Mouse (Mus musculus) left cerebral cortex, adult 2 months (tissue): ENCODE data around the gene Ppfia3. TPM values are rescaled to one million over a fixed set of nuclear protein-coding genes. Genes with fewer than 3 reads are reported as not detected.
A peak's percentile ranks its signal among the peaks of the same experiment; 100 is the strongest.

ENCODE experiments used
- DNase-seq, 2 experiments: peaks; one replicate each; pipeline ENCODE4 v3.0.0; 2021 to 2022; ENCODE audit warnings: low spot score in 2 of 2, mixed read lengths in 1 of 2; ENCODE audit errors: extremely low spot score in 1 of 2
- H3K27ac ChIP-seq: fragments of 200-600 bp; 2 replicates; pipeline ENCODE4 v1.8.1; 2022
- H3K4me3 ChIP-seq: fragments of 200-600 bp; 2 replicates; pipeline ENCODE4 v1.8.1; 2022
- CTCF ChIP-seq: fragments of 200-600 bp; IDR thresholded peaks from 2 replicates; pipeline ENCODE4 v1.8.1; 2022; ENCODE audit warnings: antibody characterized with exemption, mild to moderate bottlenecking, moderate library complexity
- intact Hi-C: fragments of 180-260 bp; cut with DNase I; formaldehyde crosslinking; loops from one replicate; pipeline ENCODE4 v1.15.1; 2025
- total RNA-seq, 2 experiments: library from RNA; stranded (reverse); gene quantifications; 2 replicates each; pipeline ENCODE4 v1.2.3; 2021

Ppfia3 gene
- total RNA-seq, 2 experiments from 2014 or later, result 156 to 159 TPM

DNA sequence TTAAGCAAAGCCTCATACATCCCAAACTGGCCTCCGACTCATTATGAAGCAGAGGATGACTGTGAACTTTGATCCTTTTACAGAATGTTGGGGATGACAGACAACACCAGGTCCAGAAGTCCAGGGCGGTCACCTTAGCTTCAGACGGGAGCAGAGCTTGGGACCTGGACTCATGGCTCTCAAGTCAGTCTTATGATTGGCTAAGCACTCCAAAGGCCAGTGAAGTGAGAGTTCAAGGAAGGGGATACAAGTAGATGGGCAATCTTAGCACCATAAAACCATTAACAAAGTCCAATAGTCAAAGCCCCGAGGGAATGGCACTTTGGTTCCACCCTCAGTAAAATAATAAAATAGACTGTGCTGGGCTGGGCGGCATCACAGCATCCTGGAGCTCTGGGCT, 43.8 kb downstream of the Ppfia3 start:
- Histone ChIP-seq H3K4me3 (no peak overlapping the region), H3K27ac (no peak overlapping the region)
- intact Hi-C loops, result no loop called here
- DNase-seq, result no peak
- TF ChIP-seq CTCF, result no peak

DNA sequence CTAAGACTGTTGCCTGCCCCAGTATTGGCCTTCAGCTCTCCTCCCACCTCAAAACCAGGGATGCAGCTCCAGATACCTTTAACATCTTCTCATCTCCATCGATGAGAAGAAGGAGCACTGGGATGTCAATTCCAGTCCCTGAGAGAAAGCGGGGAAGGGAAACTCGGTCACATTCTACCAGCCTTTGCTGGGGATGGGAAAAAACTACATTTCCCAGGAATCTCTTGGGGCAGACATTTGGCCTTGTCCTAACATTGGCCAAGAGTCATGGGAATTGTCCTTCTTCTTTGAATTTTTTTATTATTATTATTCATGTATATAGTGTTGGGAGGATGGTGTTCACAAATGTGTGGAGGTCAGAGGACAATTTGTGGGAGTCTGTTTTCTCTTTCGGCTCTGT, 44.6 kb downstream of the Ppfia3 start:
- DNase-seq, result no peak
- no peak overlapping the region for H3K27ac ChIP-seq
- TF ChIP-seq CTCF, result no peak
- H3K4me3 ChIP-seq, result no peak overlapping the region
- intact Hi-C loops, result no loop called here

DNA sequence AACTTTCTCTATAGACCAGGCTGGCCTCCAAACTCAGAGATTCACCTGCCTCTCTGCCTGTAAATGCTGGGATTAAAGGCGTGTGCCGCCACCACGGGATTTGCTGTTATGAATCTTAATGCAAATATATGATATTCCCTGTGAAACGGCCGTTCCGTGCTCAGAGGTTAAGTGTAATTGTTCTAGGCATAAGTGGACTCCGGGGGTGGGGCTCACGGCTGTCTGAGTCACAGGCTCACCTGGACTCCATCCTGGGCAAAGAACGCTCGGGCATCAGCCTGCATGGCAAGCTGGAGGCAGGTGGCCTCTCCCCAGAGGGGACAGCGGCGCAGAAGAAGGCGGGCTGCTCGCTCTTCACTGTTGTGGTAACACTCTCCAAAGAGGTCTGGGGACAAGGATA, 50.3 kb downstream of the Ppfia3 start:
- DNase-seq, result no peak
- intact Hi-C loops, result no loop called here
- no peak for TF ChIP-seq CTCF

DNA sequence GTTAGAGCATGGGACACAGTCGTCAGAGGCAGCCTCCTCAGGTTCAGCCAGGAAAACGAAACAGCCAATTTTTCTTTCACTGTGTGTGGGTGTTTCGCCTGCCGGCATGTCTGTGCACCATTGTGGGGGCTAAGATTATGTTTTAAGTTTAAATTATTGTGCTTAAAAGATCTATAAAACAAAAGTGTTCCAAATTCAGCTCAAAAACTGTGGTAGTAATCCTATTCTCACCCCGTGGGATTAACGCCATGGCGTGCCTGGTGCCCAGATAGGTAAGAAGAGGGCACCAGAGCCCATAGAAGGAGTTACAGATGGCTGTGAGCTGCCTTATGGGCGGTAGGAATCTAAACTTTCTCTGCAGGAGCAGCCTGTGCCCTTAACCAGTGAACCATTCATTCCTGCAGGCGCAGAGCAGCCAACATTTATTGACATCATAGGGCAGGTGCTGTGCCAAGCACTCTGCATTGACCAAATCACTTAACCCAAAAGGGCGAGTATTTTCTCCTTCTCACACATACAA, 51.6 kb downstream of the Ppfia3 start:
- no peak for TF ChIP-seq CTCF
- DNase-seq, result peak in 1 of 2 experiments; percentile 42
- Histone ChIP-seq H3K4me3 (no peak overlapping the region), H3K27ac (peak overlapping the region; percentile 69; the same call in 1 of the 2 replicates)
- intact Hi-C loops, result no loop called here

More for the DNA sequence above, 50.3 kb downstream of the Ppfia3 start:
- H3K27ac ChIP-seq, result peak overlapping the region; percentile 6; the same call in 1 of the 2 replicates
- no peak overlapping the region for H3K4me3 ChIP-seq

DNA sequence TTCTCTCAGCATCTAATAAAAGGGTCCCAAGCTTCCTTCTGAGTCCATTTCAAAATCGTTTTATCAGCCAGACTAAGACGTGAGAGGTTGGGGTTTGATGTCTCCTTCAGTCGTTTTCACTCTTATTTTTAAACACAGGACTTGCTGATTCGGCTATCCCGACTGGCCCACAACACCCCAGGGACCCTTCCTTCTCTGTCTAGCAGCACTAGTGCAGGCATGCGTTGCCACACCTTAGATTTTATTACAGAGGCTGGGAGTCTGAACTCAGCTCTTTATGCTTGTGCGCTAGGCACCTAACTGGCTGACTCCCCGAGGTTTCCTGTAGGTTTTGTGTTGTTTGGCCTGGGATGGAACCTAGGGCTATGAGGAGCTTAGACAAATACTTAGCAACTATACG, 53.3 kb downstream of the Ppfia3 start:
- no peak for TF ChIP-seq CTCF
- intact Hi-C loops, result no loop called here
- no peak for DNase-seq
- Histone ChIP-seq H3K27ac (no peak overlapping the region), H3K4me3 (no peak overlapping the region)

DNA sequence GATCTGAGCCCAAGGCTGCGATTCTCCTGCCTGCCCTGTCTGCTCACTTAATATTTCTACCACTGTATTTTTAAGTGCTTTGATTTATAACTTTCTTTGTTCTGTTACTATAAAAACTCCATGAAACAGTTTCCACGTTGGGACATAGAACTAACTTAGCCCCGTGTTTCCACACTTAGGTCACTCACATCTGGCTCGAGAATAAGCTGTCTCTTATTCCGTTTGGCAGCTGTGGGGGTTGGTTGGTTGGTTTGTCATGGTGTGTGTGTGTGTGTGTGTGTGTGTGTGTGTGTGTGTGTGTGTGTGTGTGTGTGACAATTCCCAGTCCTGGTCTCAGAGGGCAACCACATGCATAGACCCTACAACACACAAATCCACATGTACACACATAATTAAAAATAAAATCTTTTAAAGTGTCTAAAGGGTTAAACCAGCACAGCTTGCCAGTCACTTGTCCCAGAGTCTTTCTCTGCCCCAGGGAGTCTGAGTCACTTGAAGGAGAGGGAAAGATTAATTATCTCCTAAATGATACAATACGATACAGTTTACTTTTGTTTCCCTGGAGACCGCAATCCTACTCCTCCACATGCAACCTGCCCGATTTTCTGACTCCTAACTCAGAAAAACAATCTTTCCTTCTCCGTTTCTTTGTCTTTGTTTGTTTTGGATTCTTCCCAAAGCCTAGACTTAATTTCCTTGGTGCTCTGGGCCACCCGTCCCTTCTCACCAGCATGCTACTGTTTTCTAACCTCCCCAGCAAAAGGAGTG, 53.9 kb downstream of the Ppfia3 start:
- intact Hi-C loops, result no loop called here
- H3K4me3 ChIP-seq, result no peak overlapping the region
- no peak overlapping the region; the same call in 1 of the 2 replicates for H3K27ac ChIP-seq
- no peak for TF ChIP-seq CTCF
- no peak for DNase-seq

DNA sequence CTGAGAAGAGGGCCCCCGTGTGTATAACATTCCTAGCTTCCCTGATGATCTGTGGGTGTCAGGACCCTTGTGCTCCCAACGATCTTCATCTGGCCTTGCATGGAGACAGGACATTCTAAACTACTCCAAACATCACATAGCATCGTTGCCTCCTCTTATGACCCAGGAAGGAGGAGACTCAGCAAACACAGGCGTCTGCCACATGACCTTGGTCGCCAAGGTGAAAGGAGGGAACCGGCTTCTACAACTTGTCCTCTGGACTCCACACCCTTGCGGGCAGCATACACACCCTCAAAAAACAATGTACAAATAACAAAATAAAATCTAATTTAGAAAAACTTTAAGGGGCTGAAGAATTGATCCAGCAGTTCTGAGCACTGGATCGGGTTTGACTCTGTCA, 54.8 kb downstream of the Ppfia3 start:
- TF ChIP-seq CTCF, result no peak
- no peak overlapping the region for H3K27ac ChIP-seq
- no peak overlapping the region for H3K4me3 ChIP-seq
- DNase-seq, result no peak
- intact Hi-C loops, result no loop called here

DNA sequence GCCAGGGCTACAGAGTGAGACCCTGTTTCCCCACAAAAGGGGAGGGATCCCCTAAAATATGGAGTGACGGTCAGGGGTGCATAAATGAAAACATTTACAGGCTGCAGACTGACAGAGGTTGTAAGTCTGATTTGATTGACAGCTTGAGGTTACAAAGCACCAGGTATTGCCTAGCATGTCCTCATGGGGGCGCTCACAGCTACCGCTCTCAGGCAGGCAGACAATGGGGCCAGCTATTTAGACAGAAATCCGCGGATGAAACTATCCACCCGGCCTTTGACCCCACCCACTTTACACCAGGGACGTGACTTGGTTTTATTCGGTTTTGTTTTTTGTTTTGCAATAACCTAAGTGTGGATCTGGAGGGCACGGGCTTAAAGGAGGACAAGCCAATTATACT, 57.4 kb downstream of the Ppfia3 start:
- no peak overlapping the region for H3K27ac ChIP-seq
- TF ChIP-seq CTCF, result peak; percentile 67
- DNase-seq, result no peak

DNA sequence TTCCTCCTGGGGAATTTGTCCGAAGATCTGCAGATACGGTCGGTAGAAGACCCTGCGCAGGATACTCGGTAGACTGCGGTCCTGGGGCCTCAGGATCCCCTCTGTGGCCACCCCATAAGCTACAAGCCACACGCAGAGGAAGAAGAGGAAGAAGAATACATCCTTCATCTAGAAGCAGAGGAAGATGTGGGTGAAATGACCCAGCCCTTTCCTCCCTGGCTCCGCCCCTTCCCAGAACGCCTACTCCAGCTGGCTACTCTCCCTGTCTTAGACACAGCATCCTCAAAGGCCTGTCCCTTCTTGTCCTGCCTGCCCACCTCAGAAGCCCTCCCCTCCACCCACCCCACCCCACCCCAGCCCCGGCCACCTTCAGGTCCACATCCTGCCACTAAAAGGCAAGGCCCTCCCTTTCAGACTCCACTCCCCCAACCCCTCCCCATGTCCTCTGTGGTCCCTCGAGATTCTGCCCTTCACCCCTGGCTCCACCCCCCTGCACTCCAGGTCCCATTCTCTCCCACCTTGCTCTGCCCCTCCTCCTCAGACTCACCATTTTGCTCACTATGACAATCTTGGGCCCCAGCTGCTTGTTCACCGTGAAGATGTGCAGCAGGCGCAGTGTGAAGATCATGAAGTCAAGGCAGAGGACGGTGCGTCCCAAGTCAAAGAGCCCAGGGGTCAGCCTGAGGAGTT, 58.1 kb downstream of the Ppfia3 start:
- no peak overlapping the region for H3K27ac ChIP-seq
- no peak for TF ChIP-seq CTCF
- no peak for DNase-seq
- intact Hi-C loops, result loop anchor here (5.0 kb wide), 2 partner anchors 54 to 89 kb away; partner anchors contain the start of gene Snrnp70
- no peak overlapping the region for H3K4me3 ChIP-seq

More for the DNA sequence above, 57.4 kb downstream of the Ppfia3 start:
- H3K4me3 ChIP-seq, result no peak overlapping the region
- intact Hi-C loops, result loop anchor here (5.0 kb wide), 2 partner anchors 53 to 88 kb away; partner anchors contain the start of gene Snrnp70

DNA sequence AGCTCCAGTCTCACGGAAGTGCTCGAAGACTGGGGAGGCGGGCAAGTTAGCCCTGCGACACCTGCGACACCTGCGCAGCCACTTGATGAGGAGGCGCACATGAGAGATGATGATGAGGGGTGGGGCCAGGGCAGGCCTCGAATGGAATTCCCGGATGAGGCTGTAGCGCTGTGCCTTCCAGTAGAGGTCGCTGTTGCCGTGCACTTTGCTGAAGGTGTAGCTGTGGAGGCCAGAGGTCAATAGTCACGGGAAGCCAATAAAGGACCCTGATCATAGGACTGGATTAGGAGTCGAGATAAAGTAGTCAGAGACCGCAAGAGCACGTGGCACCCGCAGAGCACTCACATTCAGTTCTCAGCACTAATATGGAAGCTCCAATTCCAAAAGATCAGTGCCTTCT, 61.5 kb downstream of the Ppfia3 start:
- no peak overlapping the region for H3K4me3 ChIP-seq
- peak; percentile 74 for TF ChIP-seq CTCF
- DNase-seq, result peak; percentile 69 to 71
- H3K27ac ChIP-seq, result no peak overlapping the region
- intact Hi-C loops, result loop anchor here (5.0 kb wide), 2 partner anchors 57 to 92 kb away; partner anchors contain the start of gene Snrnp70

DNA sequence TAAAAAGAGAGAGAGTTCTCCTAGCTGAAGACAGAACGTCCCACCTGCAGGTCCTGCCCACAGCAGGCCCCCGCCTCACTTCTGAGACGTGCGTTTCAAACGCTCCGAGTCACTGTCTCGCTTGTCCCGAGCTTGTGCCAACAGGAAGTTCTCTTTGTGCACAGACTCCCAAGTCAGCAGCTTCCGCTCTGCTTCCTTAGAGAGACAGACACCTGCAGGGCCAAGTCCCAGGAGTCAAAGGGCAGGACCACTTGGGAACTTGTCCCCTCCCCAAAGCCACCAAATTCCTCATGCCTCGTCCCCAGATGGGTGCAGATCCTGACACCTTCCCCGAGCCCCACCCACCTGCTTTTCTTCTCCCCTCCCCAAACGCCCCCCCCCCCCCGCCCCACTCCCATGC, 62.0 kb downstream of the Ppfia3 start:
- Histone ChIP-seq H3K27ac (no peak overlapping the region), H3K4me3 (0 out of 2 replicates have a peak overlapping the region, but pooled peaks have one; percentile 5)
- intact Hi-C loops, result loop anchor here (5.0 kb wide), 2 partner anchors 57 to 92 kb away; partner anchors contain the start of gene Snrnp70
- DNase-seq, result no peak
- no peak for TF ChIP-seq CTCF

DNA sequence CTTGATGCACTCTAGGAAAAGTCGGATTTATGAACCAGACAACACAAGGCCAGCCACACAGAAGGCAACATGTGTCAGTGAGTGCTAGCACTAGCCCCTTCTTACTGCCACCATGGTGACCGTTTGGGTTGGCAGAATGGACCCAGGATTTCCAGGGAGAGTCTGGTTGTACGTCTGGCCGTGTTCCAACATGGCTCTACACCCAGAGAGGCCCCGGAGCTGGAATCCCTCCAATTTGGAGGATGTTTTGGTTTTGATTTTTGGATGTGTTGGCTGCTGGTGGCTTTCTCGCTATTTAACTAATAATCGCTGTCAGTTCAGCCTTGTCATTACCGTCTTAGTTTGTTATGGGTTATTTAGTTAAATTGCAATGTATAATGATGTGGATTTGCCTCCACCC, 64.2 kb downstream of the Ppfia3 start:
- no peak overlapping the region for H3K4me3 ChIP-seq
- DNase-seq, result no peak
- no peak overlapping the region for H3K27ac ChIP-seq
- TF ChIP-seq CTCF, result no peak
- intact Hi-C loops, result no loop called here
